Mouse (Mus musculus) testis, adult 2 months (tissue): Measurements from ENCODE around the gene Drc1. TPM values are rescaled to one million over a fixed set of nuclear protein-coding genes. Genes with fewer than 3 reads are reported as not detected.

Source experiments
- H3K27ac ChIP-seq: fragments of 200-500 bp; 2 replicates; pipeline ENCODE4 v1.5.1; 2012; ENCODE audit warnings: low read depth, low read length; ENCODE audit not compliant: control insufficient read depth, insufficient read depth
- H3K27me3 ChIP-seq: fragments of 200-500 bp; 2 replicates; pipeline ENCODE4 v1.6.1; 2012; ENCODE audit warnings: mild to moderate bottlenecking, low read length, moderate library complexity; ENCODE audit not compliant: control insufficient read depth, insufficient read depth
- H3K36me3 ChIP-seq: fragments of 200-500 bp; 2 replicates; pipeline ENCODE4 v1.6.1; 2012; ENCODE audit warnings: mild to moderate bottlenecking, low read length; ENCODE audit not compliant: control insufficient read depth, insufficient read depth
- H3K4me1 ChIP-seq: fragments of 200-500 bp; 2 replicates; pipeline ENCODE4 v1.6.1; 2012; ENCODE audit warnings: low read length; ENCODE audit not compliant: control insufficient read depth, insufficient read depth
- H3K4me3 ChIP-seq: fragments of 200-500 bp; 2 replicates; pipeline ENCODE4 v1.5.1; 2012; ENCODE audit warnings: low read depth, mild to moderate bottlenecking, low read length, moderate library complexity, mixed read lengths; ENCODE audit not compliant: control insufficient read depth
- CTCF ChIP-seq: fragments of 200-500 bp; IDR thresholded peaks from 2 replicates; pipeline ENCODE4 v1.5.1; 2012; ENCODE audit warnings: low read depth, mild to moderate bottlenecking, inconsistent platforms, low read length, moderate library complexity; ENCODE audit not compliant: control insufficient read depth, insufficient read depth, insufficient replicate concordance
- POLR2A ChIP-seq: fragments of 200-500 bp; IDR thresholded peaks from 2 replicates; pipeline ENCODE4 v1.6.1; 2012; ENCODE audit warnings: low read depth, mild to moderate bottlenecking, inconsistent platforms, low read length, moderate library complexity; ENCODE audit not compliant: control insufficient read depth
- polyA plus RNA-seq: library from polyadenylated mRNA; depleted of rRNA; stranded (reverse); fragments of >200 nt; gene quantifications from 2 replicates; pipeline ENCODE4 v1.2.3, GENCODE M21; 2012

The Drc1 gene
- polyA plus RNA-seq, 1 experiment, result 28.7 TPM

DNA sequence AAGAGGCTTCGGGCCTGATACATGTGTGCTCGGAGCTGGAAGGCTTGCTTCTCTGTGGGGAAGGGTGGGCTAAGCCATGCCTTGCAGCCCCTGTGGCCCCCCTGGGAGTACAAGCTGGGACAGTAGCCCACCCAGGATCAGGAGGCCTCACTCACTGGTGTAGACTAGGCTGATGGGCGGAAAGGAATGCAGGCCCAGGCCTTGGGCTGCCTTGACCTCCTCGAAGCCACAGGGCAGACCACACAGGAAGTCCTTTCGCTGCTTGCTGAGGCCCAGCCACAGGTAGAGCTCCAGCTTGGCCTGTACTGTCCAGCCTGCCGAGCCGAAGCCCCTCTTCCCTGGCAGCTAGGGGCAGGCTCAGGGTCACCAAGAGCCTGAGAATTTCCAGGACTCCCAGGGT is 101.7 kb downstream of the Drc1 start:
- no peak overlapping the region for H3K27ac ChIP-seq
- no peaks in the 10 kb centered on the region for H3K36me3 ChIP-seq
- no peaks in the 10 kb centered on the region for H3K27me3 ChIP-seq
- H3K4me3 ChIP-seq, result no peak overlapping the region
- TF ChIP-seq CTCF, result no peak
- TF ChIP-seq POLR2A, result no peak
- H3K4me1 ChIP-seq, result no peaks in the 10 kb centered on the region

DNA sequence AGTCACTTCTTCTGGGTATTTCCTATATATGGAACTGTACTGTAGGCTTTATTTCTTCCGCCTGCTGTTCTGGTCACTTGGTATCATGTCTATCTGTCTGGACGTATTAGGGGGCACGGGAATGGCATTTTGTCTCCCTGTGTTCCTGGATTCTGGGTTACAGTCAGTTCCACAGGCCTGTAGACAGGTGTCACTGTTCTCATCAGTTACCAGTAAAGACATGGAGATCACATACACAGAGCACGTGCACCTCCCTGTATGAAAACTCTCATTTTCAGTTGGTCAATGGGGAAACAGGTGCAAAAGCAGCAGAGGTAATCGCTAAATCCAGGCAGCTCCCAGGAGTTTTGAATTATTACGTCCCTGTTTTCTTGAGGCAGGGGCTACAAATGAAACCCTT is 106.5 kb downstream of the Drc1 start:
- Histone ChIP-seq H3K27ac (no peak overlapping the region), H3K4me3 (no peak overlapping the region), H3K4me1 (peaks cover 2% of the 10 kb centered on the region), H3K36me3 (no peaks in the 10 kb centered on the region), H3K27me3 (no peaks in the 10 kb centered on the region)
- no peak for TF ChIP-seq CTCF
- TF ChIP-seq POLR2A, result no peak

DNA sequence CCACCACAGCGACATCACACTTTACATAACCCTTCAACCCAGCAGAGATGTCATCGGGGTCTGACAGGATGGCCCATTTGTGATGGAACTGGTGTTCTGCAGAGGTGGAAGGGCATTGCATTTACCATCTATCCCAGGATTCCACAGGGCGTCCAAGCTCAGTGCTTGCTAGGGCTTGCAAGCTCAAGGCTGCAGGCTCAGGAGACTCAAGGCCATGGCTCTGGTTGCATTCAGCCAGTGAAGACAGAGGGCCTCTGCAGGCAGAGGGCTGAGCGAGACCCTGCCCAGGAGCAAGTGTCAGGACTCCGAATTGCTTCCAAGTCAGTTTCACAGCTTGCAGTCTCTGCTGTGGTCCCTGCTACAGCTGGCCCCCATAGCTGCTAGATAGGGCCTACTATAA is 108.6 kb downstream of the Drc1 start:
- Histone ChIP-seq H3K4me1 (peaks cover 2% of the 10 kb centered on the region), H3K27me3 (no peaks in the 10 kb centered on the region), H3K27ac (no peak overlapping the region), H3K4me3 (no peak overlapping the region), H3K36me3 (no peaks in the 10 kb centered on the region)
- TF ChIP-seq CTCF, result no peak
- TF ChIP-seq POLR2A, result no peak

DNA sequence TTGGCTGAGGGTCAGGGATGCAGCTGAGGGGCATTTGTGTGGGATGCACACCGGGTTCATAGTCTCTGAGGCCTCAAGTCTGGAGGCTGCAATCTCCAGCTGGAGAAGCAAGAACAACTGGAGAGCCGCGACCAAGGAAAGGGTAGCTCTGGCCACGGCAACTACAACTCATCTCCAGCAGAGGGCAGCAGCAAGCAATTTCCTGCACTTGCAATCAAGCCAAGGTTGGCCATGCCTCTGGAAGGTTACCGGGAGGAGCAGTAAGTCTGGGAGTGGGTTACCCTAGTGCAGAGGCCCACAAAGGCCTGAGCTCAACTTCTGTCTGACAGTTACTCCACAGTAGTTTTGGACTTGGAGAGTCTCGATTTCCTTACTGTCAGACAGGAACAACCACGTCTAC is 110.3 kb downstream of the Drc1 start:
- Histone ChIP-seq H3K36me3 (no peaks in the 10 kb centered on the region), H3K4me1 (peaks cover 2% of the 10 kb centered on the region), H3K27me3 (no peaks in the 10 kb centered on the region), H3K27ac (no peak overlapping the region), H3K4me3 (no peak overlapping the region)
- TF ChIP-seq POLR2A (no peak), CTCF (peak; percentile 83; the same call in 1 of the 2 replicates)

DNA sequence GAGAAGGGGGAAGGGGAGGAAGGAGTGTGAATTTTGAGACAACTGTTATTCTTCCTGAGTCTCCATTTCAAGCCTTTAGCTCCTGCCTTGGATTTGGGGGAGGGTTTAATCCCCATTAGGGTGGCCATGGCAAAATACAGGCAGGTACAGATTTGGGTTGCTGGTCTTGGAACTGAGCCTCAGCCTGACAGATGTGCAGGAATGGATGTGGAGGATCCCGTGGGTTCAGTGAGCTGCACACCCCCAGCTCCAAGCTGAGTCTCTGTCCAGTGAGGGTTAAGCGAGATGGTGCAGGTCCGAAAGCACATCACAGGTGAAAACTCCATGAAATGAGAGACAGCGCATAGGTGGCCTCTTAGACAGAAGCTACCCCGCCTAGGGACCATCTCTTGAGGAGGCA is 119.3 kb downstream of the Drc1 start:
- H3K27ac ChIP-seq, result no peak overlapping the region
- TF ChIP-seq POLR2A, result no peak
- TF ChIP-seq CTCF, result no peak
- H3K4me3 ChIP-seq, result no peak overlapping the region
- H3K36me3 ChIP-seq, result no peaks in the 10 kb centered on the region
- H3K4me1 ChIP-seq, result no peaks in the 10 kb centered on the region
- no peaks in the 10 kb centered on the region for H3K27me3 ChIP-seq

DNA sequence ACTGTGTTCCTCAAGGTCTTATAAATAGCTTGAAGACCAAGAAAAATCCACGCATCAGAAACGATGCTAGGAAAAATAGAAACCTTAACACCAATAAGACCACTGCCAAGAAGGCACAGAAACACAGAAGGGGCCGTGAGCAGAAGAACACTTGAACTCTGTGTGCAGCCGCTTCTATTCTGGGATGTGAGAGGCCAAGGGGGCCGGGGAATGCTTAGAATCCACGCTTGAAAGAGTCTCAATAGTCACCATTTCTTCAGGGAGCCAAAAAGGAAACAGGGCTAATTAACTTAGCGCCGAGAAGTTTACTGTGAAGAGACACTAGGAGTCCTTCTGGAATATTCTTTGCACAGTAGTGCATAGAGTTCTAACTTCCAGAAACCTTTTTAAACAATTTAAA is 120.0 kb downstream of the Drc1 start:
- Histone ChIP-seq H3K4me3 (no peak overlapping the region), H3K27ac (no peak overlapping the region), H3K4me1 (no peaks in the 10 kb centered on the region), H3K27me3 (no peaks in the 10 kb centered on the region), H3K36me3 (no peaks in the 10 kb centered on the region)
- TF ChIP-seq POLR2A (no peak), CTCF (no peak)

DNA sequence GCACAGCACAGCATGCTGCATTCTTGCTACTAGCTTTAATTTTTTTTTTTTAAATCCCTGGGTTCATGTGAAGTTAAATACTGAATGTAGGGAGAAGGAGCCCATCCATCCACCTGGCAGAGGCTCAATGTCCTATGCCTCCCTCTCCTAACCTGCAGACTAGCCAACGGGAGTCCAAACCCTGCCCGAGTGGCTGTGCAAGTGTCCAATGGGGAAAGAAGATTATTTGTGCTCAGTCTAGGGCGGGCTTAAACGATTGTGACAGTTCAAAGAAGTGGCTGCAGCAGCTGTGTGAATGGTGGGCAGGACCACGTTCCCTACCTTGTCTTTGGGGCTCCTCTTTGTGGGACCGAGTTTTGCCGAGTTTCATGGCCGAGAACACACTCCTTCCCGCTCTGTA is 125.7 kb downstream of the Drc1 start:
- no peaks in the 10 kb centered on the region for H3K27me3 ChIP-seq
- H3K36me3 ChIP-seq, result no peaks in the 10 kb centered on the region
- H3K4me1 ChIP-seq, result no peaks in the 10 kb centered on the region
- no peak overlapping the region for H3K27ac ChIP-seq
- TF ChIP-seq POLR2A (no peak), CTCF (no peak)
- H3K4me3 ChIP-seq, result no peak overlapping the region

DNA sequence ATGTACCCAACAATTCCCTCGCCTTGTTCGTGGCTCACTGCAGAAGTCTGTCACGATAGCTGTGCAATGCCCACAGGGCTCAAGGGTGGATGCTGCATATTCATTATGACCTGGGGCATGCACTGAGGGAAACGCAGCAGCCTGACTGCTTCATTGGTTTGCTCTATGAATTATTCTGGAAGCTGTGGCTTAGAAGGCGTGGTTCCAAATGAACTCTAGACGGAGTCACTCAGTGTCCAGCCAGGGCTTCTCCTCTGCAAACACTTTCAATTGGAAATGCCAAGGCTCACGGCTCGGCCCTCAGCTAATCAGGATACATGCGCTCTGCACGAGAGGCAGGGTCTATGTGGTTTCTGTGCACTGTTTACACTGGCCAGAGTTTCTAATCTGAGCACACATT is 130.3 kb downstream of the Drc1 start:
- H3K4me1 ChIP-seq, result no peaks in the 10 kb centered on the region
- H3K27me3 ChIP-seq, result no peaks in the 10 kb centered on the region
- TF ChIP-seq CTCF, result no peak
- no peak for TF ChIP-seq POLR2A
- no peak overlapping the region for H3K27ac ChIP-seq
- no peak overlapping the region for H3K4me3 ChIP-seq
- H3K36me3 ChIP-seq, result no peaks in the 10 kb centered on the region
